Mouse (Mus musculus) embryonic fibroblast, embryonic 13.5 days (primary cell): ENCODE results near the gene Smarcd3.

ENCODE experiments used
- CTCF ChIP-seq: IDR thresholded peaks from 2 replicates; pipeline ENCODE4 v1.5.1; 2011; ENCODE audit warnings: mild to moderate bottlenecking, control low read depth, low read length, moderate library complexity, borderline replicate concordance; ENCODE audit not compliant: insufficient read depth
- POLR2A ChIP-seq: IDR thresholded peaks from 2 replicates; pipeline ENCODE4 v1.6.1; 2011; ENCODE audit warnings: low read depth, mild to moderate bottlenecking, control low read depth, low read length, moderate library complexity

DNA sequence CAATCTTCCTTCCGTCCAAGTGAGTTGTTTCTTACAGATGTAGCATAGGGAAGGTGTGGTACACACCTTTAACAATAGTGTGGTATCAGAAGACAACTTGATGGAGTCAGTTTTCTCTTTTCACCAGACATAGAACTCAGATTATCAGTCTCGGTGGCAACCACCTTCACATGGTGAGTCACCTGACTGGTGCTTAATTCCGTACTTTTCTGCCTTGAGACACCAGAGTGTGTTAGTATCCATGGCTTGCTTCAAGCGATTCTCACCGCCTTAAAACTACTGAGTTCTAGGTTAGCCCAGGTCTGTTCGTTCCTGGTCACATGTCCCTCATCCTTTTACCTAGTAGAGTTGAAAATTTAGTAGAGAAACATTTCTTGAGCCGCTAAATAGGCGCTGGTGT, 38.1 kb downstream of the Smarcd3 start:
- no peak for TF ChIP-seq CTCF
- TF ChIP-seq POLR2A, result no peak
